Mouse (Mus musculus): Measurements from ENCODE around the gene Gpatch3. TPM values are rescaled to one million over a fixed set of nuclear protein-coding genes. Genes with fewer than 3 reads are reported as not detected.

Gpatch3 gene
- polyA plus RNA-seq, 1 experiment from 2014 or later = 5.3 TPM

GRCm38 (mm10) chr4:133557041-133557717, 17.4 kb upstream of the Gpatch3 start:
- Histone ChIP-seq H3K9ac (no peak overlapping the region), H3K4me2 (no peak overlapping the region), H3K36me3 (no peaks in the 10 kb centered on the region; the same call in 1 of the 2 replicates), H3K4me1 (peaks cover 23% of the 10 kb centered on the region), H3K4me3 (no peak overlapping the region), H3K27me3 (replicated peaks) (no peaks in the 10 kb centered on the region), H3K9me3 (no peaks in the 10 kb centered on the region), H3K27ac (replicated peaks) (no peak overlapping the region)
- ATAC-seq (ENCODE audit: extremely low read depth, insufficient number of reproducible peaks, low FRiP score, low TSS enrichment) = no peak
- WGBS = 39% methylated on average over 10 of the region's 10 CpGs

GRCm38 (mm10) chr4:133559846-133560245, 14.7 kb upstream of the Gpatch3 start:
- Histone ChIP-seq H3K27ac (replicated peaks) (no peak overlapping the region), H3K4me3 (no peak overlapping the region), H3K4me1 (no peaks in the 10 kb centered on the region), H3K36me3 (no peaks in the 10 kb centered on the region; the same call in 1 of the 2 replicates), H3K9me3 (0 out of 2 replicates have a peak, but pooled peaks cover 4% of the 10 kb centered on the region), H3K4me2 (no peak overlapping the region), H3K9ac (no peak overlapping the region), H3K27me3 (replicated peaks) (no peaks in the 10 kb centered on the region)
- no peak for ATAC-seq (ENCODE audit: extremely low read depth, insufficient number of reproducible peaks, low FRiP score, low TSS enrichment)
- WGBS = 75% methylated on average over 4 of the region's 4 CpGs

- Histone ChIP-seq H3K9ac (no peak overlapping the region), H3K9me3 (0 out of 2 replicates have a peak, but pooled peaks cover 4% of the 10 kb centered on the region), H3K4me3 (no peak overlapping the region), H3K36me3 (no peaks in the 10 kb centered on the region), H3K27me3 (replicated peaks) (no peaks in the 10 kb centered on the region), H3K4me2 (no peak overlapping the region), H3K4me1 (no peaks in the 10 kb centered on the region), H3K27ac (replicated peaks) (no peak overlapping the region)
- WGBS = 69% methylated on average over 4 of the region's 4 CpGs
- no peak for ATAC-seq (ENCODE audit: extremely low read depth, insufficient number of reproducible peaks, low FRiP score, low TSS enrichment)
These were observed 12.9 kb upstream of the Gpatch3 start for GRCm38 (mm10) chr4:133561622-133562021.

GRCm38 (mm10) chr4:133563123-133563571, 11.4 kb upstream of the Gpatch3 start:
- H3K4me3 ChIP-seq = no peak overlapping the region
- ATAC-seq (ENCODE audit: extremely low read depth, insufficient number of reproducible peaks, low FRiP score, low TSS enrichment) = no peak
- H3K4me1 ChIP-seq = no peaks in the 10 kb centered on the region
- no peak overlapping the region for H3K9ac ChIP-seq
- H3K27me3 ChIP-seq (replicated peaks) = no peaks in the 10 kb centered on the region
- H3K4me2 ChIP-seq = no peak overlapping the region
- H3K36me3 ChIP-seq = no peaks in the 10 kb centered on the region
- 0 out of 2 replicates have a peak, but pooled peaks cover 4% of the 10 kb centered on the region for H3K9me3 ChIP-seq
- no peak overlapping the region for H3K27ac ChIP-seq (replicated peaks)
- WGBS = 62% methylated on average over 11 of the region's 11 CpGs

- Histone ChIP-seq H3K27ac (replicated peaks) (no peak overlapping the region), H3K27me3 (replicated peaks) (no peaks in the 10 kb centered on the region), H3K36me3 (no peaks in the 10 kb centered on the region), H3K9ac (no peak overlapping the region), H3K4me1 (no peaks in the 10 kb centered on the region), H3K4me3 (no peak overlapping the region), H3K4me2 (no peak overlapping the region), H3K9me3 (0 out of 2 replicates have a peak, but pooled peaks cover 8% of the 10 kb centered on the region)
- no peak for ATAC-seq (ENCODE audit: extremely low read depth, insufficient number of reproducible peaks, low FRiP score, low TSS enrichment)
- WGBS = 24% methylated on average over 8 of the region's 8 CpGs
These were observed 7.3 kb upstream of the Gpatch3 start for GRCm38 (mm10) chr4:133567251-133567650.

- H3K36me3 ChIP-seq = no peaks in the 10 kb centered on the region
- no peaks in the 10 kb centered on the region for H3K27me3 ChIP-seq (replicated peaks)
- no peak overlapping the region for H3K4me2 ChIP-seq
- 74% methylated on average over 10 of the region's 10 CpGs for WGBS
- H3K27ac ChIP-seq (replicated peaks) = no peak overlapping the region
- H3K4me1 ChIP-seq = peaks cover 5% of the 10 kb centered on the region
- no peak for ATAC-seq (ENCODE audit: extremely low read depth, insufficient number of reproducible peaks, low FRiP score, low TSS enrichment)
- H3K4me3 ChIP-seq = no peak overlapping the region
- H3K9me3 ChIP-seq = 0 out of 2 replicates have a peak, but pooled peaks cover 5% of the 10 kb centered on the region
- no peak overlapping the region for H3K9ac ChIP-seq
These were observed 5.1 kb upstream of the Gpatch3 start for GRCm38 (mm10) chr4:133569291-133570065.

GRCm38 (mm10) chr4:133570066-133570466, 4.5 kb upstream of the Gpatch3 start:
- Histone ChIP-seq H3K9ac (no peak overlapping the region), H3K9me3 (0 out of 2 replicates have a peak, but pooled peaks cover 4% of the 10 kb centered on the region), H3K27ac (replicated peaks) (no peak overlapping the region), H3K4me2 (no peak overlapping the region), H3K4me3 (no peak overlapping the region), H3K36me3 (no peaks in the 10 kb centered on the region), H3K4me1 (peaks cover 7% of the 10 kb centered on the region), H3K27me3 (replicated peaks) (no peaks in the 10 kb centered on the region)
- WGBS = 46% methylated on average over 10 of the region's 10 CpGs
- no peak for ATAC-seq (ENCODE audit: extremely low read depth, insufficient number of reproducible peaks, low FRiP score, low TSS enrichment)

- under 1% methylated on average over 37 of the region's 41 CpGs for WGBS
These were observed 278 bp downstream of the Gpatch3 start for GRCm38 (mm10) chr4:133574843-133575202.

GRCm38 (mm10) chr4:133577983-133578382, 3.4 kb downstream of the Gpatch3 start:
- no peak for ATAC-seq (ENCODE audit: extremely low read depth, insufficient number of reproducible peaks, low FRiP score, low TSS enrichment)
- 82% methylated on average over 12 of the region's 12 CpGs for WGBS
- Histone ChIP-seq H3K36me3 (peaks cover 55% of the 10 kb centered on the region), H3K4me3 (no peak overlapping the region), H3K27ac (replicated peaks) (no peak overlapping the region), H3K9me3 (no peaks in the 10 kb centered on the region), H3K27me3 (replicated peaks) (no peaks in the 10 kb centered on the region), H3K4me1 (peaks cover 18% of the 10 kb centered on the region), H3K9ac (no peak overlapping the region), H3K4me2 (no peak overlapping the region)

More at GRCm38 (mm10) chr4:133574843-133575202, 278 bp downstream of the Gpatch3 start:
- H3K4me3 ChIP-seq = peak overlapping the region; percentile 100
- peaks cover 18% of the 10 kb centered on the region for H3K4me1 ChIP-seq
- H3K27ac ChIP-seq (replicated peaks) = peak overlapping the region; percentile 83
- peak overlapping the region; percentile 96 for H3K4me2 ChIP-seq
- H3K36me3 ChIP-seq = peaks cover 25% of the 10 kb centered on the region
- H3K27me3 ChIP-seq (replicated peaks) = no peaks in the 10 kb centered on the region
- peak overlapping the region; percentile 94 for H3K9ac ChIP-seq
- 0 out of 2 replicates have a peak, but pooled peaks cover 4% of the 10 kb centered on the region for H3K9me3 ChIP-seq
- peak; percentile 9; the same call in 1 of the 2 replicates for ATAC-seq (ENCODE audit: extremely low read depth, insufficient number of reproducible peaks, low FRiP score, low TSS enrichment)

GRCm38 (mm10) chr4:133583690-133584058, 9.1 kb downstream of the Gpatch3 start:
- WGBS = 50% methylated on average over 6 of the region's 6 CpGs
- Histone ChIP-seq H3K36me3 (peaks cover 72% of the 10 kb centered on the region), H3K27ac (replicated peaks) (peak overlapping the region; percentile 78), H3K27me3 (replicated peaks) (no peaks in the 10 kb centered on the region), H3K9ac (peak overlapping the region; percentile 93), H3K4me2 (peak overlapping the region; percentile 100), H3K9me3 (no peaks in the 10 kb centered on the region), H3K4me1 (peaks cover 15% of the 10 kb centered on the region), H3K4me3 (peak overlapping the region; percentile 84)
- no peak for ATAC-seq (ENCODE audit: extremely low read depth, insufficient number of reproducible peaks, low FRiP score, low TSS enrichment)

Data from heart, embryonic 13.5 days (tissue).